Mouse (Mus musculus) lung, adult 10 weeks (tissue): ENCODE measurements around the gene Gm16253. TPM values are rescaled to one million over a fixed set of nuclear protein-coding genes. Genes with fewer than 3 reads are reported as not detected.

Experiments
- polyA plus RNA-seq: library from polyadenylated mRNA; stranded (reverse); fragments of 350-450 nt; fragmentation: Illumina TruSeq; extraction: RNeasy Lipid Tissue Mini Kit (QIAGEN cat#74804); gene quantifications from one replicate; pipeline ENCODE4 v1.2.3, GENCODE M21; 2014; ENCODE audit warnings: low read depth, low replicate concordance; ENCODE audit not compliant: insufficient read depth

Gm16253 gene
- polyA plus RNA-seq, result 0.93 TPM

DNA sequence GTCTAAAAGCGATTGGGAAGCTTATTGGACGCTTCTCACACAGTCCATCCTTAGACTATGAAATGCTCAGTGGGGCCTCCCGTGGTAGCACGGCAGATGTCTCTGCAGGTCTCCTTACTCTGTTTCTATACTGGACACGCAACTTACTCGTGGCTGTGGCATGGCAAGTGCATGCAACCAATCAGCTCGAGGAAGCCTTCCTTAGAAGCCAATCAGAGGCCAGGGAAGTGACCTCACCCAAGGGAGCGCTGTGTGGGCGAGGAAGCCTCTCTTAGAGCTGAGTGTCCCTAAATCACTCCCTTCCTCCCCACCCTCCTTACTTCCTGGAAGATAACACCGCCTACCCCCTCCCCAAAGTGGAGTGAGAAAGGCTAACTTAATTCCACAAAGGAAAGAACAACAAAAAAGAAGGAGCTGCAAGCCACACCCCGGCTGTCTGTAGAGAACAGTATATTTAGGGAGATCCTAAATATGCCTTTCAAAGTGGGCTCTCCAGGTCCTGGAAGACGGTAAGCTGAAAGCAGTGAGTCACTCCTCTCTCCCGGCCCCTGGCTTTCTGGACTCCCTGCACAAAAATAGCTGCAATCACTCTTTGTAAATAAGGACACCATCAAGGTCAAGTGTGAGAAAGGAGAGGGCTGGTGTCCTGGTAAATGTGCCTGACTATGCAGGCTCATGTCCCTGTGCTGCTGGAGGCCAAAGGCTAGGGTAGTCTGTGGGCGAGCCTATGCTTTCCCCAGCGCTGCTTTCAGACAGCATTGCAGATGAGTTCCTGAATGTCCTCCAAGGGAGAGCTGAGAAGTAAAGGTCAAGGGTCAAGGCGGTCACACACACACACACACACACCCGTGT, at the start of gene Gm16253:
Gene Gm16253, plus strand, starts transcription at position 295 of the 852 bp plus-strand sequence.

DNA sequence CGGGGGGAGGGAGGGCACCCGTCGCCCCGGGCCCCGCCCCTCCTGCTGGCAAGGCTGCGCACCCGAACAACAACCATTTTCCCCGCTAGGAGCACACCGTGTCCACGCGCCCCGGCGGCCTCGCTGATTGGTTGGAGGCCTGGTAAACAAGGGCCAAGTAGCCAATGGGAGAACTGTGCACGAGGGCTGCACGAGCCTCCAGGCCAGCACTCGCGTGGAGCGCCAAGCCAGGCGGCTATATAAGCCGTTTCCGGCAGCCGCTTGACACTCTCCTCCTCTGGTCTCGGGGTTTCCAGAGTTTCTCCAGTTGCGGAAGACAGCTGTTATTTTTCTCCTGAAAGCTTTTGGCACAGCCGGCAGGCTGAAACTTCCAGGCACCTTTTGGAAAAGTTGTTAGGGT, 19.1 kb upstream of the Gm16253 start, which contains the start of gene Txnip:
Gene Txnip, plus strand, starts transcription at position 264 of the 400 bp plus-strand sequence.

DNA sequence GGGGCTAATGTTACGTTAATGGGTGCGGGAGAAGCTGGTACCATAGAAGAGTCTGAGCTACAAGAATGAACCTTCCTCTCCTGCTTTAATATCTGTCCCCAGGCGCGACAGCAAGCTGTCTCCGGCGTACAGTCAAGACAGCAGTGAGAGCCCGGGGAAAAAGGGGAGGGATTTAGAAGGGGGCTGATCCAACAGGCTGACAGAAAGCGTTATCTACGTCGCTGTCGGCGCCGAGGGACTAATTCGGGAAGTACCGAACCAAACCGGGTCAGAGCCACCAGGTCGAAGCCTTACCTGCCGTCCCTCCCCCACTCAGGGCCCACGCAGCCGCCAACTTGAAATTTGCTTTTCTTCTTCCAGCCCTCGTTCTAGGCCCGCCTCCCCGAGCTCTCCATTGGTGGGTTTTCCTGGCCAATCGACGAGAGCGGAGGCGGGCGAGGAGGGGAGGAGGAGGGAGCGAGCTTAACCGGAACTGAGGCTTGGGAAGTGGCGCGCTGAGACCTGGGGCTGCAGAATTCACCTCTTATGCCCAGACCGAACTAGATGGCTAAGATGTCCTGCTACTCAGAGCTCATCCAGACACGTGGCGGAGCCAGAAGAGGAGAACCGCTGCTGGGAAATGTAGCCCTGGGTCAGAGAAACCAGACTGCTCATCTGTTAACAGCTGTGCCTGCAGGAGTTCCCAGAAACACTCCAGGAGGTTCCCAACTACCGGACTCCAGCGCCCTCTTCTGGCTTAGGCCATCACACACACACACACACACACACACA, 17.2 kb downstream of the Gm16253 start, which contains the start of gene Polr3gl:
Gene Polr3gl, minus strand, starts transcription at position 392 of the 771 bp plus-strand sequence.

DNA sequence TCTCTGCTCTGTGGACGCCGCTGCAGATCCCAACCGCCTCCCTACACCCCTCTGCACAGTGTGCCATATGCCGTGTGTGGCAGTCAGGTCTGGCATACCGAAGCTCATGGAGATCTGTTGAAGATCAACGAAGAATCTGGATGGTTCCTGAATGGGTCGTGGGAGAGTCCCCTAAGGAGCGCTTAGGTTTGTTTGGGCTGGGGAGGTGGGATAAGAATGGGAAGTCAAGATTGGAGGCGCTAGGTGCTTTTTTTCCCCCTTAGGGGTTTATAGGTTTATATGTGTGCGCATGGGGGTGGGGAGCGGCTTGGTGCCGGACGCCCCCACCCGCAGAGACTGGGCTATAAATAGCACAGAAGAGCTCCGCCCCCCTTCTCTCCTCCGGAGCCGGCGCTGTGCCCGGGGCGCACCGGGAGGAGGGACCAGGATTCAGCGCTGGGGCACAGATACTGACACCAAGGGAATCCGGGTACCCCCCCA, 19.5 kb downstream of the Gm16253 start, which contains the start of gene Ankrd34a:
Gene Ankrd34a, plus strand, starts transcription at position 409 of the 480 bp plus-strand sequence.

DNA sequence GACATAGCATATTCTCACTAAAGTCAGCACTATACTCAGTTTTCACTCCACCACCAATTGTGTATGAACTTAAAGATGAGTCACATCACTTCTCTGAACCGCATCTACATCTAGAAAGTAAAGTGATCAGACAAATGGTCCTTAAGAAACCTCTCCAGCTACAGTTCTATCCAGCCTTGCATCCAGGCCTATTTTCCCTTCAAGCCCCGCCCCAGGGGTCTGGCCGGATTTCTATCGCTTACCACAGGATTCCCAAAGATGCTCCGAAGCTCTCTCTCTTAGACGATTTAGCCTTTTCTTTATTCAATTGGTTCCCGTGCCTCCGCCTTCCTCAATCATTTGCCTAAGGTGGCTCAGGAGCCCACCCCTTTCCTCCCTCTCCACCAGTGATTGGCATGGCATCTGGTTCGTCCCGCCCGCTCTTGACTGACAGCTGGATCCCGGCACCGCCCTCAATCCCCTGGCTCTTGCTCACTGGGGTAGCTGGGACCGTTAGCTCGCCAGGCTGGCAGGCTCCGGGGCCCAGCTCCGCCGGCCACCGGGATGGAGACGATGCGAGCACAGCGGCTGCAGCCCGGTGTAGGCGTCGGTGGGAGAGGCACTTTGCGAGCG, 24.0 kb downstream of the Gm16253 start, which contains the start of gene Lix1l:
Gene Lix1l, plus strand, starts transcription at position 511 of the 612 bp plus-strand sequence.

DNA sequence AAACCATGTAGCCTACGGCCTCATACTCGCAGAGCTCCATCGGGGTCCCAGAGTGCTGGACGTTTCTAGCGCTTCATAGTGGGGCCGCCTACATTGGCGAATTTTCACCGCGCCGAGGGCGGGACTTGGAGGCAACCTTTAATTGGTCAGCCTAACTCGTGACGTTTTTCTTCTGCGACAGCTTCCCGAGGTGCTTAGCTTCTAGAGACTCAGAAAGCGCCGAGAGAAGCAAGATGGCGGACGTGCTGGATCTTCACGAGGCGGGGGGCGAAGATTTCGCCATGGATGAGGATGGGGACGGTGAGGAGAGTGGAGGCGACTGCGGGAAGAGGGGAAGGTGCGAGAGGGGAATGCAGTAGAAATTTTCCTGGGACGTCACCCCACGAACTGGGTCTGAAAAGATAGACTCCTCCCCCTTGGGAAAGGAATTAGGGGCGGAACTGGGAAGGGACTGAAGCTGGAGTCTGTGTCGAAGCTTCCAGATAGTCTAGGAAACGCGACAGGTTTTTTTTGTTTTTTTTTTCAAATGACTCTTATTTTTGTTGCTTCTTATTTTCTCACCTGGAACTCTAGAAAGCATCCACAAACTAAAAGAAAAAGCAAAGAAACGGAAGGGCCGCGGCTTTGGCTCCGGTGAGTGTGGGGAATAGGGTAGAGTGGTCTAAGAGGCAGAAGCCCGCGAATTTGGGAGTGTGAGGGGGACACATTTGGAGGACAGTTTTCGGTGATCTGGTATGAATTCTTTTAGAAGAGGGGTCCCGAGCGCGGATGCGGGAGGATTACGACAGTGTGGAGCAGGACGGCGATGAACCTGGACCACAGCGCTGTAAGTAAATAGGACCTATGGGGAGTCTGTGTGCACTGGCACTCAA, 53.2 kb downstream of the Gm16253 start, which contains the start of gene Rbm8a:
Gene Rbm8a, plus strand, starts transcription at position 205 of the 872 bp plus-strand sequence.

Other genes with a start within 250 kb of the Gm16253 start
- gene BC107364, start 124.7 kb upstream of the Gm16253 start, polyA plus RNA-seq, result not detected
- 2.5 TPM for gene Hfe2, start 51.8 kb upstream of the Gm16253 start, polyA plus RNA-seq
- 694 TPM for gene Txnip, start 19.0 kb upstream of the Gm16253 start, polyA plus RNA-seq
- gene Polr3gl, start 17.2 kb downstream of the Gm16253 start, polyA plus RNA-seq, result 42.5 TPM
- gene Ankrd34a, start 19.7 kb downstream of the Gm16253 start, polyA plus RNA-seq, result not detected
- 23.9 TPM for gene Lix1l, start 24.2 kb downstream of the Gm16253 start, polyA plus RNA-seq
- gene Rbm8a, start 52.9 kb downstream of the Gm16253 start, polyA plus RNA-seq, result 73.2 TPM
- gene Pex11b, start 58.4 kb downstream of the Gm16253 start, polyA plus RNA-seq, result 23.0 TPM
- not detected for gene Gm42957, start 58.5 kb downstream of the Gm16253 start, polyA plus RNA-seq
- 0.81 TPM for gene Itga10, start 68.6 kb downstream of the Gm16253 start, polyA plus RNA-seq
- gene Ankrd35, start 93.1 kb downstream of the Gm16253 start, polyA plus RNA-seq, result 0.77 TPM
- gene Pias3, start 119.4 kb downstream of the Gm16253 start, polyA plus RNA-seq, result 13.8 TPM
- 3.0 TPM for gene Nudt17, start 131.6 kb downstream of the Gm16253 start, polyA plus RNA-seq
- gene Polr3c, start 150.6 kb downstream of the Gm16253 start, polyA plus RNA-seq, result 13.1 TPM
- gene Rnf115, start 150.7 kb downstream of the Gm16253 start, polyA plus RNA-seq, result 23.2 TPM